Mouse (Mus musculus) layer of hippocampus, adult 6 months (tissue): ENCODE measurements around the gene 2610318N02Rik. TPM values are rescaled to one million over a fixed set of nuclear protein-coding genes. Genes with fewer than 3 reads are reported as not detected.

Source experiments
- long read RNA-seq, 2 experiments: library from polyadenylated mRNA; unstranded; transcript quantifications; one replicate each; pipeline ENCODE4 v2.0.0; 2019 to 2020
- microRNA-seq: library from miRNA; unstranded; fragments of <30 nt; microRNA quantifications from one replicate; pipeline ENCODE4 v1.2.0, GENCODE M21; 2020
- polyA plus RNA-seq: library from polyadenylated mRNA; unstranded; fragments of <200 nt; fragmentation: Nextera tagmentation; gene quantifications from 2 replicates; pipeline ENCODE4 v1.2.3, GENCODE M21; 2021

Gene 2610318N02Rik
- 1.3 and 2.2 TPM in 2 replicates for polyA plus RNA-seq
- long read RNA-seq, experiment 1, partial matches to known transcripts = 0 of 1 reads
- long read RNA-seq, experiment 1, other reads (novel, unspliced or antisense) = 1 of 1 reads
- long read RNA-seq, experiment 2, partial matches to known transcripts = 0 of 4 reads
- long read RNA-seq, experiment 2, other reads (novel, unspliced or antisense) = 3 of 4 reads

DNA sequence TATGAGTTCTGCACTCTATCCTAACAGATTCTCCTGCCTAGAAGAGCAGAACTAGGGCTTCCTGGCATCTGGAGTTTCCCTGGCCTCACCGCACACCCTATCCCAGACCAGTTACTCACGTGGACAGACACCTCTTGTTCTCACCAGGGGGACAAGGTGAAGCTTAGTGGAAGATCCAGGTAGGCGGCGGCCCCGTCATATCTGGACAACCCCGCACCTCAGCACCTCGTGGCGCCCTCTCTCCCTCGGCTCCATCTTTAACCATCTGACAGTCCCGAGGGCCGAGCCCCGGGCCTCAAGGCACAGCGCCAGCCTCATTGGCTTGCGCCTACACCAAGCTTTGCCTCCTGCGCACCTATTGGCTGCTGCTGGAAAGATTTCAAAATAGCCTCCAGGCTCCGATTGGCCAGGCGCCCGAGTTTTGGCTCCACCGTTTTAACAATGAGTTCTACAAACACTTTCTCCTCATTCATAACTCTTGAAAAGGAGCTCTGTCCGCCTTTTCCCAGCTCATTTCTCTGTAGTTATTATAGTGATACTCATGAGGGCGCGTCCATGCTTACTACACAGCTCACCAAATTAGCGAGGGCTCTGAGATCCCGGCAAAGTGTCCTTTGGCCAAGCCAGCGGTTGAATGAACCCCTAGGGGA is at the start of gene 2610318N02Rik:
Gene 2610318N02Rik (minus strand): TSS at position 297 of the 650 bp plus-strand sequence.

DNA sequence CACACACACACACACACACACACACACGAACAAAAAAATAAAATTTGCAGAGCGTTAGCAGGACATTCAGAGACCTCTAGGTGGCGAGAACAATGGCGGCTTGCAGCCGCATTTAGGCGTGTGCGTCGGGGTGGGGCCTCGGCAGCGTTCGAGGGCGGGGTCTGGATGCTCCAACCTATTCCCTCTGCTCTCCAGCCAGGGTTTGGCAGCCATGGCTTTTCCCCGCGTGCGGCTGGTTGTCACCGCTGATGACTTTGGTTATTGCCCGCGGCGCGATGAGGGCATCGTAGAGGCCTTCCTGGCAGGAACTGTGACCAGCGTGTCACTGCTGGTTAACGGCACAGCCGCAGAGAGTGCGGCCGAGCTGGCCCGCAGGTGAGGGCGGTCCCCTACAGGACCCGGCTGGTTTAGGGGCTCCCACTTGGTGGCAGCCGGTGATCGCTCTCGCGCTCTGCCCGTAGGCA is 21.8 kb upstream of the 2610318N02Rik start, which contains the start of gene Ccdc116:
Gene Ccdc116 (minus strand): TSS at position 458 of the 464 bp plus-strand sequence.

DNA sequence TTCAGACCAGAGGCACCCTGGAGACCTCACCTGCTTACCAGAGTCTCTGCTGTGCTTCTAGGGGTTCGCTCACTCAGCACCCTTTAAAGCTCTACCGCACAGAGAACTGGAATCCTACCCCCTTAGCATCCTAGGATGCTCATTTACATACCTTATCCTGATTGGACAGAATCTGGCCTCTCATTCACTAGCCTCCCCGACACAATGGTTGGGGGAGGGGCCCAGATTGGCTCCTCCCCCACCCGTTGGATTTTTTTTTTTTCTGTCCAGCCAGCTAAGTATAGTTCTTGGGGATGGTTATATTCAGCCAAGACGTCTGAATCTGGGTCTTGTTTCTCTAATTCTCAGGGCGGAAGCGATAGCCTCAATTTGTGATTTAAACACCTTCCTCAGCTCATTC is 19.4 kb upstream of the 2610318N02Rik start, which contains the start of gene Ydjc:
Gene Ydjc (plus strand): TSS at position 283 of the 400 bp plus-strand sequence.

DNA sequence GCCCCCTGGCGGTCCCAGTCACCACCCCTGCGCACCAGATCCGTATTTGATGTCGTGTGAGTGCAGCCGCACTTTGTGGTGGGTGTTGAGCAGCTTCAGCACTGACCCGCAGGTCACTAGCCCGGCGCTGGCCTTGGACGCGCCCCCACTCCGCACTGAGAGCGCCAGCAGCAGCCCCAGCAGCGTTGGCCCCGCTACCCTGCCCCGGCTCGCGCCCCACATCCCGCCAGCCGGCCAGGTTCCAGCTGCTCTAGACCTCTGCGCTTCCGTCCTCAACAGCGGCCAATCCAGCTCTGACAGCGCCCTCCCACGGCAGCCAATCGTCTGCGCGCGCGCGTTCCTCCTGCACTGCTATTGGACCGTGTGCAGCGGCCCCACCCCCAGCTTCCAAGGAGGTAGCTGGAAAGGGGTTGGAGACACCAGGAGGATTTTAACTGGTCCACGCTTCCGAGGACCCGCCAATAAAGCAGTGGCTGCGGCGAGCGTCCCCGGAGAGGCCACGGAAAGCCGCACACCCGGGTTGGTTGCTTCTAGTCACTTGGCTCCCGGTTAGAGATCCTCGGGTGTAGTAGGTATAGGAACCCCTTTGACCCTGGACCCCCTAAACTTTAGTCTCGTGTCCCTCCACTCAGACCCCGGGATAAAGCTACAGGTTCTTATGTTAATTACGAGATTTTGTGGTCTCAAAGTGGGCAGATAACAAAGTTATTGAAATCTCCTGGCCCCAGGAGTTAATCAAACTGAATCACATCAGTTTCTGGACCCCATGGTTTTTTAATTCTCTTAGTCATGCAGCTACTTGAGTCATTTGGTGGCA is 7.3 kb upstream of the 2610318N02Rik start, which contains the start of gene Sdf2l1:
Gene Sdf2l1 (minus strand): TSS at position 295 of the 817 bp plus-strand sequence.

DNA sequence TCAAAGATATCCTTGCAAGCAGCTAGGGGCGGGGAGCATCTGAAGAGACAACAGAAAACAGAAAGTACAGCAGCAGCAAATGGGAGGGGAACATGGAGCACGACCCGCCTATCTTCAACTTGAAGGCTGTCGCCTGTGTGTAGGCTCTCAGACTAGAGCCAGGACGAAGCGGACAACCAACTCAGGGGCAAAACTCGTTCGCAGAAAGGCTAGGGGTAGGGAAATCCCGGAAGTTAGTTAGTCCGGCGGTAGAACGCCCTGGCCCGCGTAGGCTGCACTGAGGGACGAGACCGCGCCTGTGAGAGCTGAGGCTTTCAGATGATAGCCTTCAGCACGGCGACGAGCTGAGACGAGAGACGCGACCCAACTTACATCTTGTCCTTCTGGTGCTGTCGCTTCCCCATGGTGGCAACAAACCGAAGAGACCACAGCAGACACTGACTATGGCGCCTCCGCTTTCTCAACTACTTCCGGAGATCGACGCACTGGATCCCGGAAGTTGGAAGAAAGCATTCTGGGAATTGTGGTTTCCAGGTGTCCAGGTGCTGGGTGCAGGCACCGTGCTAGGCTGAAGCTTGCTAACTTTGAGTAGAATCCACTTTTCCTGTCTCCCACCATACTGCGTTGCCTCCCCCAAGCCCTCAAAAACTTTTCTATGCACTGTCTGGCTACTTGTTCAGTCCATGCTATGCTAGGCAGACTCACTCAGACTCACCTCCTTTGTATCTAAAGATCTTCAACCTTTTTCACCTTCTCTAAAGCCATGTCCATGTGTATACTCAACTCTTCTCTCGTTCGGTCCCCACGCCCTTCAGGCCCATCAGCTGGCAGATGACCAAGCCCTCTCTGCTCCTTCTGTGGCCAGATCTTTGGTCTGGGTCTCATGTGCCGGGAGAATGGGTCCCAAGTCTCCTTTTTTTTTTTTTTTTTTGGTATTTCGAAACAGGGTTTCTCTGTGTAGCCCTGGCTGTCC is 13.9 kb downstream of the 2610318N02Rik start, which contains the start of gene Ppil2:
Gene Ppil2 (minus strand): TSS at position 487 of the 973 bp plus-strand sequence.

DNA sequence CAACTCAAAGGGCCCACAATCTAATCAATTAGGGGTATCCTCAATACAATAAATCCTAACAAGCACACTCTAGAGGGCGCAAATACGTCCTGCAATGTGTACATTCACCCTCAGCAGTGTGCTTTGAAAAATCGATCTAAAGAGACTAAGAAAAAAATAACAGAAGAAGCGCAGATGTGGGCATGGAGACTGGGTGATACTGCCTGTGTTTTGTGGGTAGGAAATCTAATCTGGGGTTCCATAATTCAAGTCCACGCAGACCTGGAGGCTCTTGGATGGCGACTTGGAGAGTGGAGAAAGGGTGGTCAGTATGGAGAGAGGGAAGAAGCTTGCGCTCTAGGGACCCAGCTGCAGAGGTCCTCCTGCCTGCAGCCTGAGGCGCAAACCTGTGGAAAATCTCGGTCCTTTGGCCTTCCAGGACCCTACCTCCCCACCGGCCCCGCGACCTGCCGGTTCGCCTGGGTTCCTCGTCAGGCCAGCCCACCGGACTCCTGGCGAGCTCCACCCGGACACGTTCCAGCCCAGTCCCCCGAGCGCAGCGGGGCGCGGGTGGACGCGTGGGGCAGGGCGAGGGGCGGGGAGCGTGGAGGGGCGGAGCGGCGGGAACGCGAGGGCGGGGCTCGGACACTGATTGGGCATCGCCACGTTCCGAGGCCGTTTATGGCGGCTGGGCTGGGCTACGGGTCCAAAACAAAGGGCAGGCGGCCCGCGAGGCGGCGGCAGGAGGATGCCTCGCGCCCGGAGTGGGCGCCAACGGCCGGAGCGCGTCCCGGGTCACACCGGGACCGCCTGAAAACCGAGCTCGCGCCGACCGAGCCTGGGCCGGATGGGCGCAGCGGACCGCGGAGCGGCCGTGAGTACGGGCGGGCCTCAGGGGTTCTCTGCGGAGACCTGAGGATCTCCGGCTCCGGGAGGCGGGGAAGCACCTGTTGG is 55.2 kb downstream of the 2610318N02Rik start, which contains the start of gene Ypel1:
Gene Ypel1 (plus strand): TSS at position 186 of the 933 bp plus-strand sequence.

Small RNAs within 50 kb of the gene (microRNA-seq; reads per million reads assigned to microRNA genes)
- gene Mir130b (114 reads per million, percentile 60 among the genes with 10 or more reads in this experiment), gene Mir301b (0.64 reads per million)

Other genes with a start within 250 kb of the 2610318N02Rik start
- gene Ppm1f, start 228.7 kb downstream of the 2610318N02Rik start, polyA plus RNA-seq = 6.8 and 8.5 TPM in 2 replicates
- gene Mapk1, start 141.8 kb downstream of the 2610318N02Rik start, polyA plus RNA-seq = 138 and 148 TPM in 2 replicates
- gene Ypel1, start 55.5 kb downstream of the 2610318N02Rik start, polyA plus RNA-seq = 23.7 and 29.0 TPM in 2 replicates
- 78.4 and 79.2 TPM in 2 replicates for gene Ppil2, start 13.9 kb downstream of the 2610318N02Rik start, polyA plus RNA-seq
- 32.6 and 49.5 TPM in 2 replicates for gene Sdf2l1, start 7.2 kb upstream of the 2610318N02Rik start, polyA plus RNA-seq
- gene Ydjc, start 19.5 kb upstream of the 2610318N02Rik start, polyA plus RNA-seq = 37.9 and 45.2 TPM in 2 replicates
- 0.29 and 0.79 TPM in 2 replicates for gene Ccdc116, start 22.1 kb upstream of the 2610318N02Rik start, polyA plus RNA-seq
- gene Ube2l3, start 77.5 kb upstream of the 2610318N02Rik start, polyA plus RNA-seq = 112 and 119 TPM in 2 replicates
- gene Rimbp3, start 83.4 kb upstream of the 2610318N02Rik start, polyA plus RNA-seq = 0.44 and 0.63 TPM in 2 replicates
- 0.30 and 0.44 TPM in 2 replicates for gene Hic2, start 108.4 kb upstream of the 2610318N02Rik start, polyA plus RNA-seq
- gene Tmem191c, start 150.9 kb upstream of the 2610318N02Rik start, polyA plus RNA-seq = 115 and 119 TPM in 2 replicates
- gene Serpind1, start 206.2 kb upstream of the 2610318N02Rik start, polyA plus RNA-seq = 2.8 and 4.0 TPM in 2 replicates